In genomic region chr5:107921400-107922252, GRCm38 (mm10) we compare ENCODE assay signal across 9 mouse cellular contexts. TPM values are rescaled to one million over a fixed set of nuclear protein-coding genes. Genes with fewer than 3 reads are reported as not detected.
DNase-seq lines count a peak whose midpoint lies in the region; ATAC-seq and TF ChIP-seq lines count a peak whose summit lies in the region.
"Had no signal": no experiment of that assay in that cellular context is flagged by ENCODE, and none has a peak within 500 bp of the region (broad histone marks: within the 10 kb centered on the region; RNA-seq: fewer than 3 reads in every experiment).

No protein-coding gene starts in this region.

- H3K4me2 ChIP-seq in forebrain, embryonic 13.5 days: no peak overlapping the region
- no peak overlapping the region for H3K4me2 ChIP-seq in forebrain, embryonic 12.5 days
- no peak overlapping the region for H3K4me2 ChIP-seq in embryonic facial prominence, embryonic 13.5 days
- H3K4me2 ChIP-seq in intestine, postnatal 0 days (replicated peaks; ENCODE audit: low read depth): no peak overlapping the region

- no peaks in the 10 kb centered on the region for H3K4me1 ChIP-seq in forebrain, embryonic 13.5 days
- H3K4me1 ChIP-seq in forebrain, embryonic 12.5 days: no peaks in the 10 kb centered on the region
- peaks cover 4% of the 10 kb centered on the region for H3K4me1 ChIP-seq in embryonic facial prominence, embryonic 13.5 days
- H3K4me1 ChIP-seq in intestine, postnatal 0 days (replicated peaks; ENCODE audit: control insufficient read depth, insufficient read depth, low read length): no peaks in the 10 kb centered on the region

- peak; percentile 91 for TF ChIP-seq CTCF in intestine, postnatal 0 days (IDR thresholded peaks at IDR 0.05; ENCODE audit: low read depth)

- ATAC-seq in forebrain, embryonic 13.5 days: peak; percentile 55
- ATAC-seq in forebrain, embryonic 12.5 days (ENCODE audit: low FRiP score): no peak
- ATAC-seq in embryonic facial prominence, embryonic 13.5 days (ENCODE audit: insufficient number of reproducible peaks, insufficient read depth, low FRiP score, low TSS enrichment, low read depth): peak; percentile 34; the same call in 1 of the 2 replicates
- peak; percentile 13; the same call in 1 of the 2 replicates for ATAC-seq in intestine, postnatal 0 days

- peak; percentile 19 for DNase-seq in urinary bladder, postnatal 25 days (ENCODE audit: low spot score)
- no peak for DNase-seq in urinary bladder, adult 18-20 months (ENCODE audit: low spot score in 2 of 2)
- DNase-seq in lung, postnatal 10 days: peak; percentile 83
- DNase-seq in telencephalon, adult 2 months (ENCODE audit: low read depth, low spot score): peak; percentile 76

- H3K27me3 ChIP-seq in forebrain, embryonic 13.5 days: no peaks in the 10 kb centered on the region
- no peaks in the 10 kb centered on the region for H3K27me3 ChIP-seq in forebrain, embryonic 12.5 days
- no peaks in the 10 kb centered on the region for H3K27me3 ChIP-seq in embryonic facial prominence, embryonic 13.5 days
- no peaks in the 10 kb centered on the region for H3K27me3 ChIP-seq in intestine, postnatal 0 days (replicated peaks; ENCODE audit: control insufficient read depth, insufficient read depth, low read length)
- H3K27me3 ChIP-seq: megakaryocyte, embryonic 14.5 days had no signal

- no peak overlapping the region for H3K27ac ChIP-seq in forebrain, embryonic 13.5 days
- no peak overlapping the region for H3K27ac ChIP-seq in forebrain, embryonic 12.5 days
- peak overlapping the region; percentile 45 for H3K27ac ChIP-seq in embryonic facial prominence, embryonic 13.5 days
- H3K27ac ChIP-seq in intestine, postnatal 0 days (ENCODE audit: low read depth, low read length): no peak overlapping the region

- H3K9me3 ChIP-seq in forebrain, embryonic 13.5 days (replicated peaks): no peaks in the 10 kb centered on the region
- H3K9me3 ChIP-seq in forebrain, embryonic 12.5 days: no peaks in the 10 kb centered on the region
- no peaks in the 10 kb centered on the region for H3K9me3 ChIP-seq in embryonic facial prominence, embryonic 13.5 days
- no peaks in the 10 kb centered on the region for H3K9me3 ChIP-seq in intestine, postnatal 0 days (ENCODE audit: control insufficient read depth)

- H3K4me3 ChIP-seq in forebrain, embryonic 13.5 days: no peak overlapping the region
- no peak overlapping the region for H3K4me3 ChIP-seq in forebrain, embryonic 12.5 days (replicated peaks)
- no peak overlapping the region for H3K4me3 ChIP-seq in embryonic facial prominence, embryonic 13.5 days
- H3K4me3 ChIP-seq in intestine, postnatal 0 days (ENCODE audit: low read depth, low read length): no peak overlapping the region
- H3K4me3 ChIP-seq: megakaryocyte, embryonic 14.5 days had no signal

- no peak overlapping the region for H3K9ac ChIP-seq in forebrain, embryonic 13.5 days
- no peak overlapping the region for H3K9ac ChIP-seq in forebrain, embryonic 12.5 days
- H3K9ac ChIP-seq in embryonic facial prominence, embryonic 13.5 days: no peak overlapping the region
- no peak overlapping the region for H3K9ac ChIP-seq in intestine, postnatal 0 days (ENCODE audit: low read depth, low read length)

- H3K36me3 ChIP-seq in forebrain, embryonic 13.5 days (ENCODE audit: poor library complexity, severe bottlenecking): no peaks in the 10 kb centered on the region
- no peaks in the 10 kb centered on the region for H3K36me3 ChIP-seq in forebrain, embryonic 12.5 days (replicated peaks)
- peaks cover 3% of the 10 kb centered on the region; the same call in 1 of the 2 replicates for H3K36me3 ChIP-seq in embryonic facial prominence, embryonic 13.5 days
- H3K36me3 ChIP-seq in intestine, postnatal 0 days (ENCODE audit: control insufficient read depth, insufficient read depth): no peaks in the 10 kb centered on the region

- 84% methylated on average over 2 of the region's 2 CpGs for WGBS in forebrain, embryonic 13.5 days
- WGBS in forebrain, embryonic 12.5 days: 69% methylated on average over 2 of the region's 2 CpGs
- WGBS in embryonic facial prominence, embryonic 13.5 days: 74% methylated on average over 2 of the region's 2 CpGs
- 78% methylated on average over 2 of the region's 2 CpGs for WGBS in intestine, postnatal 0 days

RNA-seq across cellular contexts. Expression of gene Rpl5, which starts 21.3 kb away (rescaled TPM):
- polyA plus RNA-seq in forebrain, embryonic 13.5 days (2015; fragmentation: Nextera tagmentation; extraction: Ambion mirVana): 76.0 and 78.1 TPM in 2 replicates
- polyA plus RNA-seq in forebrain, embryonic 12.5 days (2016; fragmentation: Nextera tagmentation; extraction: Ambion mirVana): 62.6 and 63.6 TPM in 2 replicates
- 76.6 and 81.0 TPM in 2 replicates for polyA plus RNA-seq in embryonic facial prominence, embryonic 13.5 days (2015; fragmentation: Nextera tagmentation; extraction: Ambion mirVana)
- 26.7 and 29.1 TPM in 2 replicates for polyA plus RNA-seq in intestine, postnatal 0 days (2015; fragmentation: Nextera tagmentation; extraction: Ambion mirVana)

RNA-seq across cellular contexts. Expression of gene Evi5, which starts 46.7 kb away (rescaled TPM):
- 46.5 and 51.7 TPM in 2 replicates for polyA plus RNA-seq in forebrain, embryonic 13.5 days (2015; fragmentation: Nextera tagmentation; extraction: Ambion mirVana)
- polyA plus RNA-seq in forebrain, embryonic 12.5 days (2016; fragmentation: Nextera tagmentation; extraction: Ambion mirVana): 54.8 and 57.4 TPM in 2 replicates
- polyA plus RNA-seq in embryonic facial prominence, embryonic 13.5 days (2015; fragmentation: Nextera tagmentation; extraction: Ambion mirVana): 76.6 and 80.9 TPM in 2 replicates
- 39.7 and 41.6 TPM in 2 replicates for polyA plus RNA-seq in intestine, postnatal 0 days (2015; fragmentation: Nextera tagmentation; extraction: Ambion mirVana)

Comparison
In these comparisons a context has a peak if more than half of its experiments do, and no peak if none do; other contexts are left out.
1. DNase-seq: peak in urinary bladder, postnatal 25 days (single experiment), lung, postnatal 10 days (single experiment) and telencephalon, adult 2 months (single experiment); none in urinary bladder, adult 18-20 months (0 of 2).